Mouse (Mus musculus) MEL (cell line): ENCODE measurements at regions not wholly inside any gene's neighbourhood (a gene's known extent, or its start where the extent isn't known, plus 50 kb on each side); places are given as distances from the start of the nearest gene placed in this dataset.

Source experiments
- DNase-seq: peaks from one replicate; pipeline ENCODE4 v3.0.0; 2011; ENCODE audit warnings: low read depth, low spot score
- H3K27ac ChIP-seq: 2 replicates; pipeline ENCODE4 v1.5.1; 2012; ENCODE audit warnings: low read depth, mild to moderate bottlenecking, control low read depth, low read length, moderate library complexity; ENCODE audit not compliant: control insufficient read depth
- H3K27me3 ChIP-seq, 2 experiments: fragments of 150-350 bp in 1 of 2; sonication (generic) in 1 of 2; 2 replicates each; pipeline ENCODE4 v1.6.1; 2012; ENCODE audit warnings: low read length in 2 of 2, mild to moderate bottlenecking in 2 of 2, improper control_type of control experiment in 1 of 2, moderate library complexity in 1 of 2; ENCODE audit not compliant: insufficient read depth in 2 of 2, control insufficient read depth in 1 of 2
- H3K36me3 ChIP-seq, 2 experiments: 2 replicates each; pipeline ENCODE4 v1.6.1; 2012 to 2014; ENCODE audit warnings: low read length in 2 of 2, improper control_type of control experiment in 1 of 2, inconsistent platforms in 1 of 2, mild to moderate bottlenecking in 1 of 2; ENCODE audit not compliant: insufficient read depth in 2 of 2, control insufficient read depth in 1 of 2
- H3K4me1 ChIP-seq, 2 experiments: fragments of 150-350 bp in 1 of 2; sonication (generic) in 1 of 2; 2 replicates each; pipeline ENCODE4 v1.6.1; 2012; ENCODE audit warnings: low read length in 2 of 2, improper control_type of control experiment in 1 of 2, mild to moderate bottlenecking in 1 of 2; ENCODE audit not compliant: insufficient read depth in 2 of 2, control insufficient read depth in 1 of 2
- H3K4me3 ChIP-seq, 2 experiments: fragments of 150-350 bp in 1 of 2; sonication (generic) in 1 of 2; 2 replicates each; pipeline ENCODE4 v1.5.1; 2012; ENCODE audit warnings: low read depth in 2 of 2, low read length in 2 of 2, mild to moderate bottlenecking in 2 of 2, moderate library complexity in 2 of 2, control low read depth in 1 of 2, improper control_type of control experiment in 1 of 2; ENCODE audit not compliant: control insufficient read depth in 1 of 2, insufficient read depth in 1 of 2
- H3K79me2 ChIP-seq: 2 replicates; pipeline ENCODE4 v1.6.1; 2012; ENCODE audit warnings: mild to moderate bottlenecking, low read length, moderate library complexity; ENCODE audit not compliant: control insufficient read depth, poor library complexity, insufficient read depth
- H3K9ac ChIP-seq: 2 replicates; pipeline ENCODE4 v1.6.1; 2012; ENCODE audit warnings: low read depth, mild to moderate bottlenecking, control low read depth, low read length, moderate library complexity; ENCODE audit not compliant: control insufficient read depth, poor library complexity, severe bottlenecking
- H3K9me3 ChIP-seq: fragments of 150-350 bp; sonication (generic); replicated peaks from 2 replicates; pipeline ENCODE4 v1.6.1; 2012; ENCODE audit warnings: mild to moderate bottlenecking, low read length, improper control_type of control experiment, moderate library complexity; ENCODE audit not compliant: insufficient read depth
- CHD2 ChIP-seq: IDR thresholded peaks from 2 replicates; pipeline ENCODE4 v1.6.1; 2011; ENCODE audit warnings: low read length, improper control_type of control experiment
- CTCF ChIP-seq, 3 experiments: IDR thresholded peaks in 2 of 3; conservative IDR thresholded peaks in 1 of 3; 2 replicates each; pipeline ENCODE4 v1.5.1; 2011 to 2012; ENCODE audit warnings: low read length in 3 of 3, low read depth in 2 of 3, mild to moderate bottlenecking in 2 of 3, improper control_type of control experiment in 1 of 3, inconsistent platforms in 1 of 3, mixed read lengths in 1 of 3, moderate library complexity in 1 of 3; ENCODE audit not compliant: control insufficient read depth in 1 of 3, insufficient read depth in 1 of 3, poor library complexity in 1 of 3, severe bottlenecking in 1 of 3
- E2F4 ChIP-seq: IDR thresholded peaks from 2 replicates; pipeline ENCODE4 v1.6.1; 2011; ENCODE audit warnings: low read depth, low read length, improper control_type of control experiment, borderline replicate concordance
- ETS1 ChIP-seq: IDR thresholded peaks from 2 replicates; pipeline ENCODE4 v1.6.1; 2012; ENCODE audit warnings: low read depth, mild to moderate bottlenecking, inconsistent platforms, low read length, improper control_type of control experiment, moderate library complexity
- GABPA ChIP-seq: IDR thresholded peaks from 2 replicates; pipeline ENCODE4 v1.6.1; 2012; ENCODE audit warnings: low read depth, mild to moderate bottlenecking, inconsistent platforms, low read length, improper control_type of control experiment, moderate library complexity
- GATA1 ChIP-seq: IDR thresholded peaks from 2 replicates; pipeline ENCODE4 v1.6.1; 2011; ENCODE audit warnings: low read depth, low read length, improper control_type of control experiment
- MAZ ChIP-seq: IDR thresholded peaks from 2 replicates; pipeline ENCODE4 v1.6.1; 2012; ENCODE audit warnings: low read depth, mild to moderate bottlenecking, inconsistent platforms, low read length, improper control_type of control experiment
- MEF2A ChIP-seq: IDR thresholded peaks from 2 replicates; pipeline ENCODE4 v1.6.1; 2014; ENCODE audit warnings: low read depth, mild to moderate bottlenecking, inconsistent platforms, low read length, improper control_type of control experiment; ENCODE audit not compliant: poor library complexity, insufficient replicate concordance, severe bottlenecking; ENCODE audit errors: extremely low read depth
- MYB ChIP-seq: IDR thresholded peaks from 2 replicates; pipeline ENCODE4 v1.6.1; 2011; ENCODE audit warnings: mild to moderate bottlenecking, low read depth, low read length, improper control_type of control experiment
- MYC ChIP-seq: IDR thresholded peaks from 2 replicates; pipeline ENCODE4 v1.6.1; 2011; ENCODE audit warnings: low read depth, mild to moderate bottlenecking, low read length, improper control_type of control experiment, moderate library complexity
- NELFE ChIP-seq: IDR thresholded peaks from 2 replicates; pipeline ENCODE4 v1.6.1; 2011; ENCODE audit warnings: low read depth, low read length, improper control_type of control experiment
- NRF1 ChIP-seq: IDR thresholded peaks from 2 replicates; pipeline ENCODE4 v1.6.1; 2014; ENCODE audit warnings: low read depth, mild to moderate bottlenecking, inconsistent platforms, low read length, improper control_type of control experiment, moderate library complexity; ENCODE audit not compliant: poor library complexity, insufficient read depth, severe bottlenecking
- POLR2A ChIP-seq, 2 experiments: IDR thresholded peaks; 2 replicates each; pipeline ENCODE4 v1.6.1; 2011 to 2012; ENCODE audit warnings: low read length in 2 of 2, mild to moderate bottlenecking in 2 of 2, control low read depth in 1 of 2, improper control_type of control experiment in 1 of 2, low read depth in 1 of 2, moderate library complexity in 1 of 2; ENCODE audit not compliant: control insufficient read depth in 1 of 2, insufficient read depth in 1 of 2, poor library complexity in 1 of 2
- RAD21 ChIP-seq: IDR thresholded peaks from 2 replicates; pipeline ENCODE4 v1.6.1; 2011; ENCODE audit warnings: mild to moderate bottlenecking, low read depth, low read length, improper control_type of control experiment
- RCOR1 ChIP-seq: IDR thresholded peaks from 2 replicates; pipeline ENCODE4 v1.6.1; 2012; ENCODE audit warnings: low read depth, mild to moderate bottlenecking, inconsistent platforms, low read length, improper control_type of control experiment
- SIN3A ChIP-seq: IDR thresholded peaks from 2 replicates; pipeline ENCODE4 v1.6.1; 2012; ENCODE audit warnings: low read length, improper control_type of control experiment, inconsistent platforms
- SMC3 ChIP-seq: IDR thresholded peaks from 2 replicates; pipeline ENCODE4 v1.6.1; 2011; ENCODE audit warnings: low read depth, low read length, improper control_type of control experiment
- TAL1 ChIP-seq: IDR thresholded peaks from 2 replicates; pipeline ENCODE4 v1.6.1; 2012; ENCODE audit warnings: mild to moderate bottlenecking, inconsistent platforms, low read length, moderate library complexity, mixed read lengths
- TBP ChIP-seq: IDR thresholded peaks from 2 replicates; pipeline ENCODE4 v1.8.0; 2011; ENCODE audit warnings: low read depth, low read length, improper control_type of control experiment
- USF2 ChIP-seq, 2 experiments: IDR thresholded peaks; 2 replicates each; pipeline ENCODE4 v1.6.1; 2011 to 2012; ENCODE audit warnings: improper control_type of control experiment in 2 of 2, low read length in 2 of 2, borderline replicate concordance in 1 of 2, inconsistent platforms in 1 of 2, low read depth in 1 of 2, mild to moderate bottlenecking in 1 of 2; ENCODE audit not compliant: insufficient read depth in 1 of 2
- ZC3H11A ChIP-seq: IDR thresholded peaks from 2 replicates; pipeline ENCODE4 v1.6.1; 2012; ENCODE audit warnings: low read depth, mild to moderate bottlenecking, inconsistent platforms, low read length, improper control_type of control experiment
- ZMIZ1 ChIP-seq: IDR thresholded peaks from 2 replicates; pipeline ENCODE4 v1.6.1; 2012; ENCODE audit warnings: low read depth, mild to moderate bottlenecking, inconsistent platforms, low read length, improper control_type of control experiment, moderate library complexity
- ZNF384 ChIP-seq: IDR thresholded peaks from 2 replicates; pipeline ENCODE4 v1.6.1; 2012; ENCODE audit warnings: low read depth, mild to moderate bottlenecking, inconsistent platforms, low read length, improper control_type of control experiment

- Histone ChIP-seq H3K9ac (no peak overlapping the region), H3K4me3 (no peak overlapping the region), H3K36me3 (no peaks in the 10 kb centered on the region), H3K4me1 (no peaks in the 10 kb centered on the region), H3K79me2 (no peaks in the 10 kb centered on the region), H3K27ac (no peak overlapping the region), H3K27me3 (no peaks in the 10 kb centered on the region), H3K9me3 (no peaks in the 10 kb centered on the region)
- TF ChIP-seq NELFE, result no peak
- TF ChIP-seq ZNF384, result no peak
- TF ChIP-seq E2F4, result no peak
- no peak for TF ChIP-seq MAZ
- TF ChIP-seq MYC, result no peak
- TF ChIP-seq MYB, result no peak
- no peak for DNase-seq
Observed at GRCm38 (mm10) chr8:37154946-37155345, 161.5 kb downstream of the AI429214 start.

GRCm38 (mm10) chr8:37159481-37159880 lies 166.1 kb downstream of the AI429214 start:
- Histone ChIP-seq H3K4me3 (no peak overlapping the region), H3K4me1 (no peaks in the 10 kb centered on the region), H3K9ac (no peak overlapping the region), H3K9me3 (no peaks in the 10 kb centered on the region), H3K27ac (no peak overlapping the region), H3K27me3 (no peaks in the 10 kb centered on the region), H3K36me3 (no peaks in the 10 kb centered on the region), H3K79me2 (no peaks in the 10 kb centered on the region)
- peak; percentile 2 for DNase-seq
- peak; percentile 26; the same call in 1 of the 2 replicates for TF ChIP-seq SMC3
- peak; percentile 5 to 52 (median 13); a peak in 3 of 6 replicates for TF ChIP-seq CTCF (IDR thresholded peaks at IDR 0.05 in 2 of 3, conservative IDR thresholded peaks at IDR 0.05 in 1 of 3; ENCODE audit: control insufficient read depth in 1 of 3, insufficient read depth in 1 of 3, low read depth in 2 of 3, low read length in 3 of 3, poor library complexity in 1 of 3, severe bottlenecking in 1 of 3)
- no peak for TF ChIP-seq ZNF384
- TF ChIP-seq SIN3A, result no peak

GRCm38 (mm10) chr8:37196859-37197258 lies 203.5 kb downstream of the AI429214 start:
- Histone ChIP-seq H3K9ac (no peak overlapping the region), H3K9me3 (no peaks in the 10 kb centered on the region), H3K27me3 (no peaks in the 10 kb centered on the region), H3K4me1 (no peaks in the 10 kb centered on the region), H3K36me3 (no peaks in the 10 kb centered on the region), H3K4me3 (no peak overlapping the region), H3K27ac (no peak overlapping the region), H3K79me2 (no peaks in the 10 kb centered on the region)
- TF ChIP-seq TAL1 (no peak), ZMIZ1 (no peak), POLR2A (IDR thresholded peaks at IDR 0.05; ENCODE audit: control insufficient read depth in 1 of 2, insufficient read depth in 1 of 2, low read depth in 1 of 2, low read length in 2 of 2, poor library complexity in 1 of 2) (no peak), ETS1 (no peak), USF2 (IDR thresholded peaks at IDR 0.05; ENCODE audit: borderline replicate concordance in 1 of 2, insufficient read depth in 1 of 2, low read depth in 1 of 2, low read length in 2 of 2) (no peak), GABPA (no peak), ZC3H11A (no peak), MYC (no peak), MEF2A (no peak), RCOR1 (no peak), GATA1 (no peak), SMC3 (no peak), RAD21 (no peak), NRF1 (no peak), NELFE (no peak), CTCF (IDR thresholded peaks at IDR 0.05 in 2 of 3, conservative IDR thresholded peaks at IDR 0.05 in 1 of 3; ENCODE audit: control insufficient read depth in 1 of 3, insufficient read depth in 1 of 3, low read depth in 2 of 3, low read length in 3 of 3, poor library complexity in 1 of 3, severe bottlenecking in 1 of 3) (no peak), TBP (no peak), CHD2 (no peak)
- no peak for DNase-seq
